Mouse (Mus musculus): ENCODE results near the gene Tyms. TPM values are rescaled to one million over a fixed set of nuclear protein-coding genes. Genes with fewer than 3 reads are reported as not detected.
"Not testable (repeated sequence)": the region's sequence is repeated elsewhere in the genome, so short reads cannot be mapped to it uniquely, and the experiment has no call there.

Tyms gene
- polyA plus RNA-seq, 1 experiment from 2014 or later, result 99.2 TPM

DNA sequence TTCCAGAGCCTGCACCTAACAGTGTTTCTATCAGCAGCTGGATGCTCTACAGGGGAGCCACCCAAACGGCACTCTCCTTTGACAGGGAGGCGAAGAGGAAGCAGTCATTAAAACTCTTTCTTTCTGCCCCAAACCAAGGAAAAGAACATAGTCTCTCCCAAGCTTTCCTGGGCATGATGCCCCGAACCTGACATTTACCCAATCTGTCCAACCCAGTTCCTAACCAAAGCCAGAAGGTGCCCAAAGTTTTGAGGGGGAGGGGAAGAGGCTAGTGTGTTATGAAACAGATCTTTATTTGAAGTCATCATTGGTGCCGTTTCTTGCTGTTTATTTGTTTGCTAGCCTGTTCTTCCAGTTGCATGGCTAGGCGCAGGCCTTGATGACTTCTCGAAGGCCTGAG lies 22.3 kb upstream of the Tyms start:
- H3K27ac ChIP-seq (replicated peaks), result no peak overlapping the region
- no peak for ATAC-seq (replicated peaks)
- 81% methylated on average over 6 of the region's 6 CpGs for WGBS
- no peak overlapping the region for H3K4me3 ChIP-seq
- no peaks in the 10 kb centered on the region for H3K9me3 ChIP-seq
- no peaks in the 10 kb centered on the region for H3K4me1 ChIP-seq
- no peak overlapping the region for H3K9ac ChIP-seq (replicated peaks)
- no peaks in the 10 kb centered on the region for H3K27me3 ChIP-seq
- H3K36me3 ChIP-seq, result no peaks in the 10 kb centered on the region
- no peak overlapping the region for H3K4me2 ChIP-seq (replicated peaks)

DNA sequence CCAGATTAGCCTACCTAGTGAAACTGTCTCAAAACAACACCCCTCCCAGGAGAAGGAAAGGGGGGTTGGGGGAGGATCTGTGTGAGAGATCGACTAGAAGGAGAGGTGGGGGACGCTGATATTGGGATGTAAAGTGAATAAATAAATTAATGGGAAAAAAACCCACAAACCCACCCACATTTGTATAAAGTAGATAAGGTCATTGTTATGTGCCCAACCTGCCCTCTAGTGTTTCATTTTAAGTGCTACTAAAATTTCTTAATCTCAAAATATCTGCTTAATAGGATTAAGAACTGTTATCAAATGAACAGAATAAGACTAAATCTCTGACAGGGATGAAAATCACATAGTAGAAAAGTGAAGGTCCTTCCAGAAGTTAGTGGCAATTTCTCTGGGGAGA lies 21.0 kb upstream of the Tyms start:
- Histone ChIP-seq H3K4me2 (replicated peaks) (no peak overlapping the region), H3K9ac (replicated peaks) (no peak overlapping the region), H3K27ac (replicated peaks) (no peak overlapping the region), H3K27me3 (no peaks in the 10 kb centered on the region), H3K4me3 (no peak overlapping the region), H3K36me3 (no peaks in the 10 kb centered on the region), H3K4me1 (no peaks in the 10 kb centered on the region), H3K9me3 (no peaks in the 10 kb centered on the region)
- no peak for ATAC-seq (replicated peaks)
- WGBS, result 49% methylated on average over 2 of the region's 2 CpGs

DNA sequence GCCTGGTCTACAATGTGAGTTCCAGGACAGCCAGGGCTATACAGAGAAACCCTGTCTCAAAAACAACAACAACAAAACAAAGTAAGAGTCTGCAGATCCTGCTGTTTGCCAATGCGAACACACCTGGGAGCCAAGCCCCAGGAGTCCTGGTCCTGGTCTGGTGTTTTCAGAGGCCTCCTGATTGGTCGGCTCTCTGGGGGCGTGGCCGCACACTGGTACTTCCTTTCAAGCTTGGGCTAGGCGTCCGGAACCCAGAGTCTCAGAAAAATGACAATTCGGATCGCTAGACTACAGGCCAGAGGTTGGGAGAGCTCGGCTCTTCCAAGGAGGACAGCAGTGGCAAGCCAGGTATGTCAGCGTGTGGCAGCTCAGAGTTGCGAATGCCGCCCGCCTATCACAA lies 19.3 kb upstream of the Tyms start:
- H3K4me1 ChIP-seq, result no peaks in the 10 kb centered on the region
- H3K4me2 ChIP-seq (replicated peaks), result no peak overlapping the region
- no peak overlapping the region for H3K4me3 ChIP-seq
- no peaks in the 10 kb centered on the region for H3K27me3 ChIP-seq
- WGBS, result 71% methylated on average over 13 of the region's 13 CpGs
- no peak overlapping the region for H3K27ac ChIP-seq (replicated peaks)
- H3K9ac ChIP-seq (replicated peaks), result no peak overlapping the region
- no peaks in the 10 kb centered on the region for H3K9me3 ChIP-seq
- H3K36me3 ChIP-seq, result no peaks in the 10 kb centered on the region
- ATAC-seq (replicated peaks), result no peak

DNA sequence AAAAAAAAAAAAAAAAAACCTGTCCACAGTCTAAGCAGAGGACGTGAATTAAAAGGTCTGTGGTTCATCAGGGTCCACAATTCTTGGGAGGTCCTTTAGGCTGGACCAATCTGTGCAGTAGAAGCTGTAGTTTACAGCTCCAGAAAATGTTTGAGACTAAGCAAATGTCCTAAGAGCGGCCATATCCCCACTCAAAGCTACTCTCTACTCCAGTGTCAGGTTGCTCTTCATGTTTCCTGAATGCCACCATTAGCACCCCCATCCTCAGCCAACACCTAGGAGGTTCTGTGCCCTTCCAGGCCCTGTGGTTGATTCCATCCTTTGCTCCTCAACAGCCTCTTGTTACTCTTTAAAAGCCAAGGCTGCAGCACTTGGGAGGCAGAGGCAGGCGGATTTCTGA lies 1.0 kb downstream of the Tyms start:
- H3K9ac ChIP-seq (replicated peaks), result peak overlapping the region; percentile 74
- 42% methylated on average over 3 of the region's 3 CpGs for WGBS

DNA sequence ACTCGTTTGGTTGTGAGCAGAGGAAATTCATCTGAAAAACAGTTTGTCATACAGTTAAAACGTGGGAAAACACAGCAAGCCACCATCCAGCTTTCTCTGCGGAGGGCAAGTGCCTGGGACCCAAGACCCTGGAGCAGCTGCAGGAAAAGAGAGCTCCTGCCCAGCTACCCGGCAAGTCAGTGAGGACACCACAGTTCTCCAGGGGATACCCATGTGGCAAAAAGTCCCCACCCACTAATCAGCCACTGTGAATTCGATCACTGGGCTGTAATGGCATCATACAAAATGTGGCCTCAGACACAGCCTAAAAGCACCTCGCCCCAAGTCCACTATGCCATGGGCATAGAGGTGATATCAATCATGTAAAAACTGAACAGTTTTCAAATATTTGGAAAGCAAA lies 1.7 kb downstream of the Tyms start:
- no peak for ATAC-seq (replicated peaks)
- no peak overlapping the region for H3K27ac ChIP-seq (replicated peaks)
- H3K4me2 ChIP-seq (replicated peaks), result peak overlapping the region; percentile 87
- H3K4me3 ChIP-seq, result no peak overlapping the region
- peaks cover 17% of the 10 kb centered on the region for H3K36me3 ChIP-seq
- H3K4me1 ChIP-seq, result peaks cover 11% of the 10 kb centered on the region; the same call in 1 of the 2 replicates
- H3K9ac ChIP-seq (replicated peaks), result no peak overlapping the region
- H3K27me3 ChIP-seq, result no peaks in the 10 kb centered on the region
- H3K9me3 ChIP-seq, result no peaks in the 10 kb centered on the region
- WGBS, result 73% methylated on average over 6 of the region's 6 CpGs

More for the DNA sequence above, 1.0 kb downstream of the Tyms start:
- H3K4me3 ChIP-seq, result peak overlapping the region; percentile 81
- H3K27ac ChIP-seq (replicated peaks), result no peak overlapping the region
- H3K27me3 ChIP-seq, result no peaks in the 10 kb centered on the region
- H3K4me2 ChIP-seq (replicated peaks), result peak overlapping the region; percentile 87
- no peaks in the 10 kb centered on the region for H3K9me3 ChIP-seq
- peak; percentile 26; the same call in 1 of the 2 replicates for ATAC-seq (replicated peaks)
- peaks cover 17% of the 10 kb centered on the region for H3K36me3 ChIP-seq
- H3K4me1 ChIP-seq, result peaks cover 11% of the 10 kb centered on the region; the same call in 1 of the 2 replicates

DNA sequence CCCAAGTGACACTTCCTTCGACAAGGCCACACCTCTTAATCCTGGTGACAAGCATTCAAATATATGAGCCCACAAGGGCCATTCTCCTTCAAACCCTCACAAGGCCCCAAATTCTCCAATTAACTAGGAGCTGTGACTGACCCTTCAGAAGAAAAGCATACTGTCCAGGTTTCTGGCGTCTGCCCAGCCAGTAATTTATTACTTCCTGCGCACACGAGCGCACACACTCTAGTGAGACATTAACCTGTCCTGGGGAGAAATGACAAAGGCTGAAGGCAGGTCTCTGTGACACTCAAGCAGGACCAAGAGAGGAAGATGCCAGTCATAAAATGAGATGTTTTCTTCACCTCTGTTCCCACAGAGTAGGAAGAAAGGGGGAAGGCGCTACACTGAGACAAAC lies 5.7 kb downstream of the Tyms start:
- Histone ChIP-seq H3K27me3 (no peaks in the 10 kb centered on the region), H3K27ac (replicated peaks) (no peak overlapping the region), H3K9ac (replicated peaks) (no peak overlapping the region), H3K9me3 (no peaks in the 10 kb centered on the region), H3K4me3 (no peak overlapping the region), H3K4me1 (peaks cover 5% of the 10 kb centered on the region; the same call in 1 of the 2 replicates), H3K4me2 (replicated peaks) (no peak overlapping the region), H3K36me3 (peaks cover 39% of the 10 kb centered on the region)
- WGBS, result 69% methylated on average over 6 of the region's 6 CpGs
- no peak for ATAC-seq (replicated peaks)

DNA sequence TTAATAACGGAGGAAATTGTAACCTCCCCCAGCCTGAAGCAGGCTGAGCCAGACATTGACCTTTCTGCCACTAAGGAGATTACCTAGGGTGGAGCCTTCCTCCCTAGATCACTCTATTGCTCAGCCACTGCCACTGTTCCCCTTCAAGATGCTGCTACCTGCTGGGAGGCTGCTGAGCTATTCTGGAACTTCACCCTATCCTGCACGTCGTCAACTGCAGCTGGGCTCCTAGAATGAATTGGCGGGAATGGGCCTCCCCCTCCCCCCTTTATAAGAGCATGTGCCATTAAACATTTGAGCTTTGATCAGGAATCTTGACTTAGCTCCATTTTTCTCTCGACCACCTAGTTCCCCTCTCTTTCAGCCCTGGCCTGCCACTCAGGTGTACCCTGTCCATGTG lies 13.8 kb downstream of the Tyms start:
- not testable (repeated sequence) for H3K4me1 ChIP-seq; H3K27ac ChIP-seq (replicated peaks); ATAC-seq (replicated peaks); H3K9me3 ChIP-seq; H3K4me3 ChIP-seq; H3K9ac ChIP-seq (replicated peaks); H3K4me2 ChIP-seq (replicated peaks); H3K27me3 ChIP-seq
- WGBS, result 46% methylated on average over 5 of the region's 5 CpGs
- H3K36me3 ChIP-seq, result peaks cover 36% of the 10 kb centered on the region

DNA sequence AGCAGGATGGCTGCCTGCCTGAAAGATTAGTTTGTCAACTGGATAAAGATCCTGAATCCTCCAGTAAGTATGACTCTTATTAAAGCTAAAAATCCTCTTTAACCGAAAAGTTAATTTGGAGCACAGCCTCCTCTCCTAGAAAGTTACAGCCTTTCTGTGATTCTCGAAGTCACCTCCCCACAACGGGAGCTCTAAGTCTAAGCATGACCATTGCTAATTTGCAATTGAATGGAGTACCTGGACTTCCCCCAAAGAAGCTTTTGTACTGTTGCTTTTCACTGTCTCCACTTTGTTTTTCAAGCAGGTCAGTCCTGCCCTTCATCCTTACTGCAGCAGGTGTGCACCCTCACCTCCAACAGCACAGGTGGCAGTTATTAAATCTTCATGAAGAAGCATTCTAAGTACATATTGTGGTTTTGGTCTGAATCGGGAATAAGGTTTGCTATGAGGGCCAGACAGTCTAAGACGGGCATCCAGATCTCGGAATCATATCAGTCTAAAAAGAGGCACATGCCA lies 15.1 kb downstream of the Tyms start:
- H3K4me2 ChIP-seq (replicated peaks), result no peak overlapping the region
- no peak for ATAC-seq (replicated peaks)
- no peaks in the 10 kb centered on the region for H3K9me3 ChIP-seq
- H3K27me3 ChIP-seq, result no peaks in the 10 kb centered on the region
- H3K9ac ChIP-seq (replicated peaks), result no peak overlapping the region
- H3K36me3 ChIP-seq, result peaks cover 27% of the 10 kb centered on the region
- H3K4me1 ChIP-seq, result peaks cover 4% of the 10 kb centered on the region; the same call in 1 of the 2 replicates
- H3K4me3 ChIP-seq, result no peak overlapping the region
- H3K27ac ChIP-seq (replicated peaks), result no peak overlapping the region
- WGBS, result 46% methylated on average over 6 of the region's 6 CpGs

DNA sequence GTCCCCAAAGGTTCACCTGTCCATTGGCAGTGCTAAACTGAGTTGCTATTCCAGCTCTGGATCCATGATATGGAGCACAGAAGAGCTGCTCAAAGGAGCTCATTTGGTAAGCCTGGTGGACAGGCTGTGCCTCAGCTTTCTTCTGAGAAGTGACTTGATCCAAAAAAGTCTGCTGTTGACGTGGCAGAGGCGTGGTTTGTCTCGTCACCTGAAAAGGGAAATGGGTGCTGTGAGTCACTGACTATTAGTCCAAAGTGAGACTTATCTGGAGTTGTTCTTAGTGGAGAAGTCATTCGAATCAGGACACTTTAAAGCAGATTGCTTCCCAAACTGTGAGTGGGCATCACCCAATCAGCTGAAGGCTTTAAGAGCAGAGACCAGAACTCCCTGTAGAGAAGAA lies 33.6 kb downstream of the Tyms start:
- not testable (repeated sequence) for ATAC-seq (replicated peaks); H3K4me1 ChIP-seq; H3K36me3 ChIP-seq; H3K4me3 ChIP-seq; H3K27me3 ChIP-seq; H3K4me2 ChIP-seq (replicated peaks); H3K9me3 ChIP-seq; H3K27ac ChIP-seq (replicated peaks); H3K9ac ChIP-seq (replicated peaks)
- 84% methylated on average over 4 of the region's 4 CpGs for WGBS

DNA sequence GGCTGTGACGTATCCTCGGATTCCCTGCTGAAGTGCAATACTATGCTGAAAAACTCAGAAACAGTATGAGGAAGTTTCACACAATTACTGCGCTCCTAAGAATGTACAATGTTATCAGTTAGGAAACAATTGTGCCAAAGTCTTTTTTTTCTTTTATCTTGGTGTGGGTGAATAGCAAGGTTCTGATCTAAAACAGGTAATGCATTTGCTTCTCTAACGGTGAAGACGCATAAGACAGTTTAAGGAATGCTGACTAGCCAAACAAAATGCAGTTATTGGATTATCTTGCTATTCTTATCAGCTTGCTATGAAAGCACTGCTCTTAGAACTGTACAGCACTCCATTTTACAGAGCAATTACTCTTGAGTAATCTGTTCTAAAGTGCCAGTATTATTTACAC lies 34.1 kb downstream of the Tyms start:
- H3K27ac ChIP-seq (replicated peaks); H3K9me3 ChIP-seq; H3K36me3 ChIP-seq; H3K9ac ChIP-seq (replicated peaks); ATAC-seq (replicated peaks); H3K4me2 ChIP-seq (replicated peaks); H3K4me3 ChIP-seq; H3K27me3 ChIP-seq; H3K4me1 ChIP-seq: not testable (repeated sequence)
- 95% methylated on average over 5 of the region's 5 CpGs for WGBS

DNA sequence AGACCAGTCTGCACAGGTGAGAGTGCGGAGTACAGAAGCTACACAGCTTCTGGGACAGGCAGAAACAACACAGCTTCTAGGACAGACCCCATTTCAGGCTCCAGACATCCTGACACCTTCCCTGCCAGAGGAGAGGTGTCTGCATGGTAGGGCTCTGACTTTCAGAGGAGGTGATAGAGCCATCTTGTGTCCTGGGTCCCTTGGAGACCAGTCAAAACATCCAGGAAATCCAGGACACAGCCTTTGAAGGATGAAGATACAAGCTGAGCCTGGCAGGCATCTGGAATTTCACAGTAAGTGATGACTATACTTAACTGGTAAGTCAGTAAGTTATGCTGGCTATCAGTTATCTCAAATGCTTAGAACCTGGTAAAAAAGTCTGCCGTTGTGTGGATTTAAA lies 36.3 kb downstream of the Tyms start:
- not testable (repeated sequence) for H3K4me1 ChIP-seq; H3K27ac ChIP-seq (replicated peaks); H3K4me2 ChIP-seq (replicated peaks); H3K4me3 ChIP-seq; H3K9ac ChIP-seq (replicated peaks); ATAC-seq (replicated peaks); H3K36me3 ChIP-seq; H3K9me3 ChIP-seq; H3K27me3 ChIP-seq
- WGBS, result 91% methylated on average over 2 of the region's 2 CpGs

DNA sequence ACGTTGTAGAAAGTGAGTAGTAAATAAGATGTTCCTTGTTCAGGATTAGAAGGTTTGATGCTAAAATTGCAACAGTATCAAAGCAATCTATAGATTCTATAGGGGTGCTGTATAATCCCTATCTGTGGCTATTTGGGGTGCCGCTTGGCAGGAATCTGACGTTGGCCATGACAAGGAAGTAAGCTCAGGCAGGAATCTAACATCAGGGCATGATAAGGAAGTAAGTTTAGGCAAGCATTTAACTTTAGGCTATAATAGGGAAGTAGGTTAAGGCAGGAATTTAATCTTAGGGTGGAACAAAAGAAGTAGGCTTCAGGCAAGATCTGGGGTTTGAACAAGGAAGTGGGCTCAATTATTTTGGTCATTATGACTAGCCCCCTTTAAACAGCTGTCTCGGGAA lies 37.6 kb downstream of the Tyms start:
- H3K4me2 ChIP-seq (replicated peaks); H3K27ac ChIP-seq (replicated peaks); H3K27me3 ChIP-seq; H3K9ac ChIP-seq (replicated peaks); H3K36me3 ChIP-seq; ATAC-seq (replicated peaks); H3K4me1 ChIP-seq; H3K4me3 ChIP-seq; H3K9me3 ChIP-seq: not testable (repeated sequence)
- 79% methylated on average over 4 of the region's 4 CpGs for WGBS

DNA sequence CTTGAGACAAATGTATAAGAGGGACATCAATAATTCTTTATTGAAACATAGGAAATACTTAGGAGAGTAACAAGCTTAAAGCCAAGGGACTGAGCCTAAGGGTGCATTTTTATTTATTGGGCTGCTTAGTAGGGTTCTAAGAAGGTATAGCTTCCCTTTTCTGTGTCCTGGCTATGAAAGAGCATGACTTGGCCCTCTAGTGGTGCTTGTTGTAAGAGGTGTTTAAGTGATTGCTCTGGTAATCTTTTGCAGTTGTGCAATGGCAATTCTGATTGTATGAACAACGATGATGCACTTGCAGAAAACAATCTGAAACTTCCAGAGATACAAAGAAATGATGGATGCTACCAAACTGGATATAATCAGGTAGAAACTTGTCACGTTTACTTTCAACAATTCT lies 58.8 kb downstream of the Tyms start:
- no peaks in the 10 kb centered on the region for H3K9me3 ChIP-seq
- H3K4me1 ChIP-seq, result peaks cover 3% of the 10 kb centered on the region; the same call in 1 of the 2 replicates
- 68% methylated on average over 2 of the region's 2 CpGs for WGBS
- no peak overlapping the region for H3K4me3 ChIP-seq
- no peak overlapping the region for H3K27ac ChIP-seq (replicated peaks)
- no peak overlapping the region for H3K4me2 ChIP-seq (replicated peaks)
- no peaks in the 10 kb centered on the region for H3K36me3 ChIP-seq
- H3K27me3 ChIP-seq, result no peaks in the 10 kb centered on the region
- H3K9ac ChIP-seq (replicated peaks), result no peak overlapping the region
- no peak for ATAC-seq (replicated peaks)
